Mouse (Mus musculus) common myeloid progenitor, adult 5-6 weeks (primary cell): ENCODE data around the gene Diras2. TPM values are rescaled to one million over a fixed set of nuclear protein-coding genes. Genes with fewer than 3 reads are reported as not detected.
A peak's percentile ranks its signal among the peaks of the same experiment; 100 is the strongest.

Experiments used
- ATAC-seq: replicated peaks from 2 replicates; pipeline ENCODE4 v1.8.0; 2016; ENCODE audit warnings: low read depth, mild to moderate bottlenecking, moderate TSS enrichment, inconsistent platforms; ENCODE audit not compliant: poor library complexity, severe bottlenecking
- total RNA-seq: library from RNA; stranded (forward); fragments of 200-1000, 187-1606 nt; gene quantifications from 2 replicates; pipeline ENCODE4 v1.2.3, GENCODE M21; 2017

The Diras2 gene
- total RNA-seq = 1.5 and 2.0 TPM in 2 replicates

GRCm38 (mm10) chr13:52531121-52531520, at the start of gene Diras2:
Gene Diras2, minus strand, starts transcription at chr13:52531279.
- no peak for ATAC-seq

DNA sequence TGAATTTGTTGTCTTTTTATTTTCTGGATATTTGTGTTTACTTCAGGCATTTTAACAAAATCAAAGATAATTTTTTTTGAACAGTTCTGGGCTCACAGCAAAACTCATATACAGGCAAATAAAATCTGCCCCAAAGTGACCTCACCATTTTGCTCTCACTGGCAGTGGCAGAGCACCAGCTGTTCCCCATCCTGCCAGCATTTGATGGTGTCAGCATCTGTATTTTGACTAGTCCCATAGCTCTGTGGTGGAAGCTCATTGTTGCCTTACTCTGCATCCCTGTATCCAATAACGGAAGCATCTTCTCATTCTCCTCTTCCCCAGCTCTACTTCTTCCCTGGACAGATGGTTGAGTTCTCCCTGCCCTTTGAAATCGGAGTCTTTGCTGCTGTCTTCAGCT, 47.7 kb upstream of the Diras2 start:
- no peak for ATAC-seq

DNA sequence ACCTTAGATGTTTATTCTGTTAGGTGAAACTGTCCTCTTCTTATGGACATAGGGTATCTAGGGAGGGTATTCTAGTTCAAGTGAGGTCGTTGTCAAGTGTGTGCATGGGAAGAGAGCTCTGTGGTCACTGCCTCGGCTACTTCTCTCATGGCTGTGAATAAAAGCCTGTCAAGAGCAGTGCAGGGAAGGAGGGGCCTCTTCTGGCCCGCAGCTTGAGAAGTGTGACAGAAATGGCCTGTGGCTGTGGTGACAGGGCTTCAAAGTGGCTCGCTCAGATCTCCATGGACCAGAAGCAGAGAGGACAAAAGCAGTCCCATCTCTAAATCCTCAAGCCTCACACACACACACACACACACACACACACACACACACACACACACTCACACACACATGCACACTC, 46.9 kb upstream of the Diras2 start:
- peak; percentile 37 for ATAC-seq

GRCm38 (mm10) chr13:52577326-52577920, 46.3 kb upstream of the Diras2 start:
- peak; percentile 36; the same call in 1 of the 2 replicates for ATAC-seq

- no peak for ATAC-seq
Measured at GRCm38 (mm10) chr13:52576841-52577240, 45.8 kb upstream of the Diras2 start.

GRCm38 (mm10) chr13:52576021-52576614, 45.0 kb upstream of the Diras2 start:
- ATAC-seq = no peak

DNA sequence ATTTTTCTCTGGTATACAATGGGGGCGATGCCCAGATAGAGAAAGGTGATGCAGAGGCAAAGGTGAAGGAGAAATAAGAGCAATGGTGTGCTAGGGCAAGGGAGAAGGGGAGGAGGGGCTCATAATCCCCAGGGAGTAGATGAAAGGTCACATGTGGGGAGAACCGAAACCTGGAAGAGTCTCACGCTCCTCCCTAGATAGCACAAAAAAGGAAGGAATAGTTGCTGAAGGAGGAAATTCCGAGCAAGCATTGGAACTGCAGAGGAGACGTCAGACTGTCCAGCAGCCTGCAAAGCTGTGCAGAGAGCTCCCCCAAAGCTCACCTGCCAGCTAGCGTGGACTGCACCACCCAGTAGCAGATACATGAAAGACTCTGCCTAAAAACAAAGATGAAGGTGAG, 44.4 kb upstream of the Diras2 start:
- ATAC-seq = no peak

DNA sequence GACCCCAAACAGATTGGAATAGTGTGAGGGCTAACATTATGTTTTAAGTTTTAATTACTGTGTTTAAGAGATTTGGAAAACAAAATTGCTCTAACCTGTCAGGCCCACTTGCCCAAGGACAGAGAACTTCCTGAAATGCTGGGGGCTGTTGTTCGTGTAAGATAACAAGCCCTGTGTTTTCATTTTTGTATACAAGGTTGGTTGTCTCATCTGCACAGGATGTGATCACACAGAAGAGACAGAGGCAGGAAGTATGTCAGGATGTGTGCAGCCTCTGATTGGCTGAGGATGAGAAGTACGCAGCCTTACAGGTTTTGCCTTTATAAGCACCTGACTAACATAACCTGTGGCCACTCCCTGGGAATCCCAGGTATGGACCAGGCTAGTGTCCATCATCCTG, 43.2 kb upstream of the Diras2 start:
- ATAC-seq = peak; percentile 22

DNA sequence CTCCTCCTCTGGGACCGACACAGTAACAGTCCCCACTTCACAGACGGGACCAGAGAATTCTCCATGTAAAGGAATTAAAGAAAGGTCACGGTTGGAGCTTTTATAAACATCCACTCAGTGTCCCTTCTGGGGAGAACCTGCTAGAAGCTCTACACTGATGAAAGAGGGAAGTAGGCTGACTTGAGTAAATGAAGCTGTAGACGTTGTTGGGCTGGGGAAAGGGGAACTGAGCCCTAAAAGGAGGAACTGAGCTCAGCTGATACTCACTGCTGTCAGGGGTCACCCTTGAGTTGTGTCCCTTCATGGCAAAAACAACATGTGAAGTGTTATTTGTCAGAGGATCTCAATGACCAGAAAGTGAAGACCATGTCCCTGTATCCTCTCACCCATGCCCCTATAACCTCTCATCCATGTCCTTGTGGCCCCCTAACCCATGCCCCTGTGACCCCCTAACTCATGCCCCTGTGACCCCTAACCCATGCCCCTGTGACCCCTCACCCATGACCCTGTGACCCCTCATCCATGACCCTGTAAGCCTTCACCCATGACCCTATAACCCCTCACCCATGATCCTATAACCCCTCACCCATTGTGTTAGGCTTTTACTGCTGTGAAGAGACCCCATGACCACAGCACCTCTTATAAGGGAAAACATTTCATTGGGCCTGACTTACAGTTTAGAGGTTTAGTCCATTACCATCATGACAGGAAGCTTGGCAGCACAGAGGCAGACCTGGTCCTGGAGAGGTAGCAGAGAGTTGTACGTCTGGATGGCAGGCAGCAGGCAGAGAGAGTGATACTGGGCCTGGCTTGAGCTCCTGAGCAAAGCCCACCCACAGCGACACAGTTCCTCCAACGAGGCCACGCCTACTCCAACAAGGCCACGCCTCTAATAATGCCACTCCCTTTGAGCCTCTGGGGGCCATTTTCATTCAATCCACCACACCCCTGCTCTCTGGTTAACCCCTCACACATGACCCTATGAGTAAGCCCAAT, 41.7 kb upstream of the Diras2 start:
- peak; percentile 75 for ATAC-seq

- ATAC-seq = peak; percentile 68
Measured at GRCm38 (mm10) chr13:52571591-52572384, 40.7 kb upstream of the Diras2 start.

- ATAC-seq = no peak
Measured at GRCm38 (mm10) chr13:52570276-52570675, 39.2 kb upstream of the Diras2 start.

DNA sequence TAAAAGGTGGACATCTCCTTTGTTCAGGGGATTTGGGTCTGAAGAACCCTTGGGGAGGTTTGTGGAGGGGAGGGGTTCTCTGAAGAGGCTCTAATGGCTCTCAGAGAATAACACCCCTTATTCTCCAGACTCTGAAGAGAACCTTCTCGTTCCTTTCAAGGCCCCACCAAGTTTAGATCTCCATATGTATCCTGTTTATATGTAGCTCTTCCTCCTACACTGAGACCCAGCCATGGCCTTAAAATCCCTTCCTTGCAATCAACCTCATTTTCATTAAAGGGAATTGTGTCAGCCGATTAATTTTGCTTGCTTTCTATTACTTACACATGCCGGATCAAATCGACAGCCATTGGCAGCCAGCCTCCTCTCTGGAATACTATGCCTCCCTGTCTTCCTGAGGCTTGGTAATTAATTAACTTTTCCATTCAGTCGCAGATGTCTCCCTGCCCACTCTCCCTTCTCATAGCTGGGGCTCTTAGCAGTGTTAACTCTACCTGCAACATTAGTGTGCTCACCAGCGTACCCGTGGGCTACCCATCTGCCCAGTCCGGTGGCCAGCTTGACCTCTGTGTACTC, 38.2 kb upstream of the Diras2 start:
- no peak for ATAC-seq

DNA sequence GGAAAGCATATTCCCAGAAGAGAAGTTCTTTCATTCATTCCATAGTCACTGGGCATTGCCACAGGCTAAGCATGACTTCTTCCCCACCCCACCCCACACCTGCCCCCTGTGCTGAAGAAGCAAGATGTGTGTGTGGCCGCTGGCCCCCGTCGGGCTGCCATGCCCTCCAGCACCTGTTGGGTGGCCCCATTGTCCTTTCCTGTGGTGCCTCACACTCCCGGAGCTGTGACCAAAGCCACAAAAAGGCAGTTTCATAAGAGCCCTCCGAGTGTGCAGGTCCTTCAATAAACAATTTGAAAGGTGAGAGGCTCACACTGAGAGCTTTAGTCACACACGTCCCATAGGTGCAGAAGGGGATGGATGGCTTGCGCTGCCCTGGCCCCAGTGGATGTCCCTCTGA, 35.7 kb upstream of the Diras2 start:
- ATAC-seq = no peak

- ATAC-seq = peak; percentile 45
Measured at GRCm38 (mm10) chr13:52566188-52566760, 35.2 kb upstream of the Diras2 start.

DNA sequence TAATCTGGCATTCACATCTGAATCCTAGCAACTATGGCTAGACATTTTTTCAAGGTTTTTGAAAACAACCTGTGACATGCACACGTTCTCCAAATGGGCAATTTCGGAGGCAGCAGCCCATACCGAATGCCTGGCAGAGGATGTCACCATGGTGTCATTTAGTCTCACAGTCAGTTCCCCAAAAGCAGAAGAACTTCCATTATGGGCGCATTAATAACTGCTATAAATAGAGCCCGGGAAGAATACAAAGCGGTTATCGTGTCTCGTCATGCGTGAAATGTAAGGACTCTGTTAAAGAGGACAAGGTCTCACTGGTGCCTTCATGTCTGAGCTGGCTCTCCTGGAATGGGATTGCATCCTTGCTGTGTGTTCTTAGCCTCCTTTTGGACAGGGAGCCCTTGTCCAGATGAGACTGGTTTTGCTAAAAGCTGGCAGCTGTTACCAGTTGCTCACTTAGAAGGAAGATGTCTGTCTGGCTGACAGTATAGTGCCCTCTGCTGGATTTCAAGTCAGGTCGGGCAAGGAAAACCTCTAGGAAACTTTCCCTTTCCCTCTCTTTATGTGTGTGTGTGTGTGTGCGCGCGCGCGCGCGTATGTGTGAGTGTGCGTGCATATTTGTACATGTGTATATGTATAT, 34.1 kb upstream of the Diras2 start:
- 0 out of 2 replicates have a peak, but pooled peaks have one; percentile 17 for ATAC-seq

- ATAC-seq = no peak
Measured at GRCm38 (mm10) chr13:52562166-52562571, 31.1 kb upstream of the Diras2 start.

- no peak for ATAC-seq
Measured at GRCm38 (mm10) chr13:52561367-52562165, 30.5 kb upstream of the Diras2 start.

- ATAC-seq = no peak
Measured at GRCm38 (mm10) chr13:52557421-52557820, 26.3 kb upstream of the Diras2 start.
